Mouse (Mus musculus) E14TG2a.4 (cell line): Measurements from ENCODE around the gene Adgrg1.

Experiments used
- CTCF ChIP-seq: conservative IDR thresholded peaks from 2 replicates; pipeline ENCODE4 v1.5.1; 2014; ENCODE audit warnings: low read length
- NANOG ChIP-seq: IDR thresholded peaks from 2 replicates; pipeline ENCODE4 v1.6.1; 2014; ENCODE audit warnings: borderline replicate concordance, low read length, mixed read lengths

DNA sequence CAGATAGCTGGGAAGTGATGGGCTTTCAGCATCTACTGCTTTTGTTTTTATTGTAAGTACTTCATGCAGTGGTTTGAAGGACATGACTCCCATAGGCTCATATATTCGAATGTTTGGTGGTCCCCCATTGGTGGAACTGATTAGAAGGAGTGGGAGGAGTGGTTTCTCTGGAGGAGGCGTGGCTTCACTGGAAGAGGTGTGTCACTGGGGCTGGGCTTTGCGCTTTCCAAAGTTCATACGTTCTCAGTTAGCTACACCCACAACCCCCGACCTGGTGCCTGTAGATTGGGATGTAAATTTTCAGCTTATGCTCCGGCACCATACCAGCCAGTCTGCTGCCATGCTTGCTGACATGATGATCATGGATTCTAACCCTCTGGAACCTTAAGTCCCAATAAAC is 79.9 kb downstream of the Adgrg1 start:
- TF ChIP-seq CTCF (no peak), NANOG (no peak)
